Mouse (Mus musculus) spleen, adult 12 weeks (tissue): ENCODE results near the gene Ndufs2.

Experiments
- DNase-seq: peaks from one replicate; pipeline ENCODE4 v3.0.0; 2022; ENCODE audit warnings: low spot score

The Ndufs2 gene

DNA sequence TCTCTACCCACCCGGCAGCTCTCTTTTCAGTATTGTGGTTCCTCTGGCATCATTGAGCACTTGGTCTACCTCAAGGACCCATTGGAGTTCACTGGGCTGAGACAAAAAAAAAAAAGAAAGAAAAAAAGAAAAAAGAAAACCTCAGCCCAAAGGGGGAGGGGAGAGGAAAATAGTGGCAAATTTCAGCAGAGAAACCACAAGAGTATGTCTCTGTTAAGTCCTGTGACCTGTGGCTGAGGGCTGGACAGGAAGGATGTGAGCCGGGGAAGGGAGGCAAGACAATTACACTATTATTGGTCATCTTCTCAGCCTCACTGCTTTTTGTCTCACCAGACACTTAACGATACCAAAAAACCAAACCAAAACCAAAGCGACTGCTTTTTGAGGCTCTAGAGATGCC is 19.3 kb downstream of the Ndufs2 start:
- no peak for DNase-seq

DNA sequence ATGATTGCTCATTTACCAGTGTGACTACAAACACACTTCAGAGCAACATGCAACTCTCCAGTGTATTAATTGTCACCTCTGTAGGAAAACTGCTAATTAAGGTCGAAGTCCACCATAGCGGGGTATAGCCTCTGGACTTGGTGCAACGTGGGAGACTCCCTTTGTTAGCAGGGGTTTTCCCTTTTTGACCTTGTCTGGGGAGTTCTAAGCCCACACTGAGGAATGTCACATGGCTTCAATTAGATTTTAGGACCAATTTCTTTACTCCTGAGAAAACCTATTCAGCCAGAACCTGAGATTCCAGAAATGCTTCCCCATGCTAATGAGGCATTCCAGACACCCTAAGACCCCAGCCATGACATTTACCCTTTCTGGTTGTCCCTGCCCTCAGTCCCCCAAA is 21.0 kb downstream of the Ndufs2 start:
- DNase-seq = no peak

DNA sequence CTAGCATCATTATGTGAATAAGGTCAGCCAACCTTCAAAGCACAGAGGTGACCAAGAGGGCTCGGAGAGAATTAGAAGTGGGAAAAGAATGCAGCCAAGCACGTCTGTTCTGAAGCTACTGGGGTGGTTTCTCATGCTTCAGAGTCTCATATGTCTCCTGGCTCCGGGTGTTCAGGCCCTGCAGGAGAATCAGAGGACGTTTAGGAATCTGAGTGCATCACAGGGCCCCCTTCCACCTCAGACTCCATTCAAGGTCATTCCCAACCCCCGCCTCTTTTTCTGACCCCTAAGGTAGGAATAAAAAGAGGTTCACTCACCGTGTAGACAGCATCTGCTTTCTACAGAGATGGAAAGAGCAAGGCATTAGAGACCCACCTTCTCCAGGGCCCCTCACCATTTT is 21.4 kb downstream of the Ndufs2 start:
- no peak for DNase-seq

DNA sequence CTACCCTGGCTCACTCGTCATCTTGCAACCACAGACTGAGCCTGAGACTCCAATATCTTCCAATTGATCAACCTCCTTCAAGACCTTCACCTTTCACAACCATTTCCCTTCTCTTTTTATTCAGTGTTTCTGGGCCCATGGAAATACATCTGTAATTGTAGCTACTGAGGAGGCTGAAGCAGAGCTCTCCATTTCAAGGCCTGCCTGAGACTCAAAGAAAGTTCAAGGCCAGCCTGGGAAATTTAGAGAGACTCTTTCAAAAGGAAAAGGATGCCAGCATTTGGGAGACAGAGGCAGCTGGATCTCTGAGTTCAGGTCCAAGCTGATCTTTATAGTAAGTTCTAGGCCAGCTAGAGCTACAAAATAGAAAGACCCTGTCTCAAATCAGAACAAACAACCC is 23.3 kb downstream of the Ndufs2 start:
- DNase-seq = no peak

DNA sequence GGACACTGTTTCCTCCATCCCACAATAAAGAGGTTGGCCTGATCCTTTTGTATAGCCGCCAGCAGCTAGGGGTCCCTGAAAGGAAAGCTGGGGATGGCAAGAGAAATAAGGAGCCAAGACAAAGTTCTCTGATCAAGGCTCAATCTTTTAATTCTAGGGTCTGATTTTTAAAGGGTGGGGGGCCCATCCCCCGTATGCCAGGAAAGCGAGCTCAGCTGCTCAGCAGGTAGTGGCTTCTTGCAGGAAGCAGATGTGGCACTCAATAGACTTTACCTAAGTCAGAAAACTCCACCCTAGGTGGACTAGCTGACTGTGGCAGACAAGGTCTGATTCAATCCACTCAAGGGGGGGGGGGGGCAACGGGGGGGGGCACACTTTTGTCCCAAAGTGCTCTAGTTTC is 24.4 kb downstream of the Ndufs2 start:
- no peak for DNase-seq

DNA sequence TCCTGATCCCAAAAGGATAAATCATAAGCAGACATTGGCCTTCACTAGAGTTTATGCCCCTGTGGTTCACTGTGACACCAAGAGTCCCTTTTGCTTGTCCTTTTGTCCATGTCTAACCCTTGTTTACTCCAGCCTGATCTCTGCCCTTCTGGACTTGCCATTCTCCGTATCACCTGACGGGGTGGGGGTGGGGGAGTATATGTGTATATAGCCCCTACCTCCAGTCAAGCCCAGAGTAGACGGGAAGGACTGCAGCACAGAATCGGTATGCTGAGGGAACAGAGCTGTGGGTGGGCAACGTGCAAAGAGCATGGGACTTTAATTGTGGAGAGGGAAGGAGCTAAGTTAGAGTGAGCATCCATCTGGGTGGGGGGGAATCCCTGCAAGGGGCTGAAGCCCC is 26.3 kb downstream of the Ndufs2 start, which contains the start of gene Apoa2:
Gene Apoa2, plus strand, starts transcription at position 198 of the 400 bp plus-strand sequence.
- no peak for DNase-seq

DNA sequence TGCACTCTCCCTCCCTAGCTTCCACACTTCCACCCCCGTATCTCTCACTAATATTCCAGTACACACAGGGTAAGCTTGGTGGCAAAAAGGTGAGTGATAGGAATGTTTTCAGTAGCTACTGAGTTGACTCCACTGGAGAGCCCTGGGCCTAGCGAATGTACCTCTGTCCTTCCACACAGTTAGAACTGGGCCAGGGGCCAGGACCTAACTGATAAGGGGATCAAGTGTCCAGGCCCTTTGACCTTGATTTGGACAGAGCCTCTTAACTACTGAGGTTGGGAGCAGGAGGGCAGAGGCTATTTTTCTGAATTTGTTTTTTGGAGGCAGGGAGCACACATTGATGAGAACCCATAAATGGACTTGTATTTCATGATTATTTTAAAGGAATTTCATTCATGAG is 27.4 kb downstream of the Ndufs2 start:
- no peak for DNase-seq

DNA sequence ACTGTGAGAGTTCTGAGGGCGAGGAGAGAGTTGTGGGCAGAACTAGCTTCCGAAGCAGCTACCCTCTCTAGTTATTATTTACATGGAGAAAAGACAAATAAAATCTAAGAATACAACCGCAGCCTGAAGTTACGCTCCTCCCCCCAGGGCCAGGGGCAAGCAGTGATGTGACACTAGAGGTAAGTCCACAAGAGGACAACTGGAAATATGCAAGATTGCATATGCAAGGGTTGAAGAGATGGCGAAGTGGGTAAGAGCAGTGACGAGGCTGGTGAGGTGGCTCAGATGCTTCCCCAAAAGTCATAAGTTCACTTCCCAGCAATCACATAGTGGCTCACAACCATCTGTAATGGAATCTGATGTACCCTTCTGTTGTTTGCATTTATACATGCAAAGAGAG is 28.0 kb downstream of the Ndufs2 start:
- DNase-seq = no peak

DNA sequence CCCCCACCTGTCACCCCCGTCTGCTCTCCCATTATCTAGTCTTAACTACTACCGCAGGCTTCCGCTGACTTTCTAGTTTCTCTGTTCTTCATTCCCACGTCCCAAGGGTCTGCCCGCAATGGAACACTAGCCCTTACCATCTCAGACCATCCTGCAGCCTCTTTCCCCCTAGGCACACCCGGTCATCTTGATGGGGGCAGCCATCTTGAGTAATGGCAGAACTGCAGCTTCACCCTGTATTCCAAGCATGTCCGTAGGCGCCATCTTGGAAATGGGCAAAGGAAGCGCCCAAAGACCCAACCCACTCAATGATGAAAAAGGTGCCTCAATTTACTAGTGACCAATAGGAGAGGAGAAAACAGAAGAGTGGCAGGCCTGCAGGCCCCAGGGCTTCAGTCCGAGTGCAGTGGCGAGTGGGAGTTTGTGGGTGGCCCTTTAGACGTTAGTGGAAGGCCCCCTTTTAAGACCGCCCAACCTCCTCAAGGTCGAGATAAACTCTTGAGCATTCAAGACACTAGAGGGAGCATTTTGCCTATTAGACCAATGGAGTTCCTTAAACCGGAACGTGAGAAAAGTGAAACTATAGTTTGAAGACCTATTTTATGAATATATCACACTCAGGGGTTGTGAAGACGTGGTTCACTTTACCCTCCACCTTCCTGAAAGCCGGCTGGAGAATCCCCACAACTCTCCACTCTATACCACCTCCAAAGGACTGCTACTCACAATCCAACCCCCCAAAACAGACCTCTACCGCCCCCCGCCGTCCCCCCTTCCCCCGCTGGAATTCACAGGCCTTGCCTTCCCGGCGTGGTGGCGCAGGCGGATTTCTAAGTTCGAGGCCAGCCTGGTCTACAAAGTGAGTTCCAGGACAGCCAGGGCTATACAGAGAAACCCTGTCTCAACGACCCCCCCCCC is 28.7 kb downstream of the Ndufs2 start, which contains the start of gene Tomm40l:
Gene Tomm40l, minus strand, starts transcription at position 277 of the 918 bp plus-strand sequence.
- peak; percentile 83 for DNase-seq

DNA sequence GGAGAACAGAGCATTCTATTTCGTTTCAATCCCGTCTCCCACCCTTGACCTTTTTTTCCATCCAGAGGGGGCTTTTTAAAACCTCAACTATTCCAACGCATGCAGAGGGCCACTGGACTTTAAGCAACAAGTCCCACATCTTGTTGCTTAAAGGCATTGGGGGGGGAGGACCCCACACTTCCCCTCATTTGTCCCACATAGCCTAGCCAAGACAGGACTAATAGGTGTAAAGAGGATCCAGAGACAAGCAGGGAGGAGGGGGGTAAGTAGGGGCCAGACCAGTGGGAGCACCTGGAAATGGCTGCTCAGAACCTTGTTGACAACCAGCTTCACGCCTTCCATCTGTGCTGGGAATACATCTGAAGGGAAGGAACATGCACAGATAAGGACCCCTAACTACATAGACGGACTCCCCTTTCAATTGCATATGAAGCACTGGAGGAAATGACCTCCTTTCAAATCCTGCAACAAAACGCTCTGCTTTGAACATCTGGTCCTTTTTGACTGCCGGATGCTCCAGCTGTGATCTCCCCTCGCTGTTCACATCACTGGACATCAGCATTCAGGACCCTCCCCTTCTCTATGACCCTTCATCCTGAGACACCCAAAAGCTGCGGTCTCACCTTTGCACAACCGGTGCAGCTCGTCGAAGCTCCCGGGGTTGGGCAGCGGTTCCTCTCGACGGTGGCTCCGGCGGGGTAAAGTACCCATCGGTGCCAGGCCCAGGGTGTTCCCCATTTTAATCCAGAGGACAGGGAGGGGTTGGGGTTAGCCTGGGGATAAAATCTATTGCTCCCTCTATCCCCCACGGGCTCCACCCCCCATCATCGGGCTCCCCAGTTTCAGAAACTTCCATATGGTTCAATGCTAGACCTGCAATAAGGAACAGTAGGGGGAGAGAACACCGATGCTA is 29.7 kb downstream of the Ndufs2 start:
- no peak for DNase-seq

DNA sequence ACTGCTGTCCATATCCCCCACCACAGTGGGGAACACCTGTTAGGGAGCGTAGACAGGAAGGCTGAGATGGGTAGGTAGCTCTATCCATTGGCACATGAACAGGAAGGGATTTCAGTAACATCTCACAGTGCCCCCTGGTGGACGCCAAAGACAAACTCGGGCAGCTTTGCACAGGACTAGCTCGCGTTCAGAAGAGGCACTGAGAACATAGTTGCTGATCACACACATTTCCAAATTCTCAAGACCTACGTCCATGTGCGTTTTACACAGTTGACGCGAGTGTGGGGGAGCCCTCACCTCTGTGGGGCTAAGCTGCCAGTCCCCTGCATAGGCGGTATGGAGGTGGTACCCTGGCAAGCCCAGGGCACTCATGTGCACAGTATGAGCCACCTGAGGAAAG is 30.3 kb downstream of the Ndufs2 start:
- DNase-seq = peak; percentile 63

DNA sequence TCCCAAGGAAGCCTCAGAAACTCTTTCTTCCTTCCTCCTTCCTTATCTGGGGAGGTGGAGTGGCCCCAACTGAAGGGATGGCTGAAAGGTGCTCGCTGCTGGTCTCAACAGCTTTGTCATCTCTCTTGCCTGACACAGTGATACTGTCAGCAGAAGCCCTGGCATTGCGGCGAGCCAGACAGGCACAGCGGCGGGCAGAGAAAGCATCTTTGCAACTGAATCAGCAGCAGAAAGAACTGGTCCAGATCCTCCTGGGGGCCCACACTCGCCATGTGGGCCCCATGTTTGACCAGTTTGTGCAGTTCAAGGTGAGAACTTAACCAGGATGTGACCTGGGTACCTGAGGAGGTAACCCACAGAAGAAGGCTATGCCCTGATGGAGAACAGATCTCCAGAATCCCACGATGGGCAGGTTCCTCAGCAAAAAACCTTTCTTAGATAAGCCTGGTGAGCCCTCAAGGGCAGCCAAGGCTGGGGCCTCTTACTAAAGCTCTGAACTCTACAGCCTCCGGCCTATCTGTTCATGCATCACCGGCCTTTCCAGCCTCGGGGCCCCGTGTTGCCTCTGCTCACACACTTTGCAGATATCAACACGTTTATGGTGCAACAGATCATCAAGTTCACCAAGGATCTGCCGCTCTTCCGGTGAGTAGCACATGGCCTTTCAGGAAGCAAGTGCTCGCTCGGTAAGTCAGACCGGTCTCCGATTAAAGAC is 34.8 kb downstream of the Ndufs2 start:
- no peak for DNase-seq

DNA sequence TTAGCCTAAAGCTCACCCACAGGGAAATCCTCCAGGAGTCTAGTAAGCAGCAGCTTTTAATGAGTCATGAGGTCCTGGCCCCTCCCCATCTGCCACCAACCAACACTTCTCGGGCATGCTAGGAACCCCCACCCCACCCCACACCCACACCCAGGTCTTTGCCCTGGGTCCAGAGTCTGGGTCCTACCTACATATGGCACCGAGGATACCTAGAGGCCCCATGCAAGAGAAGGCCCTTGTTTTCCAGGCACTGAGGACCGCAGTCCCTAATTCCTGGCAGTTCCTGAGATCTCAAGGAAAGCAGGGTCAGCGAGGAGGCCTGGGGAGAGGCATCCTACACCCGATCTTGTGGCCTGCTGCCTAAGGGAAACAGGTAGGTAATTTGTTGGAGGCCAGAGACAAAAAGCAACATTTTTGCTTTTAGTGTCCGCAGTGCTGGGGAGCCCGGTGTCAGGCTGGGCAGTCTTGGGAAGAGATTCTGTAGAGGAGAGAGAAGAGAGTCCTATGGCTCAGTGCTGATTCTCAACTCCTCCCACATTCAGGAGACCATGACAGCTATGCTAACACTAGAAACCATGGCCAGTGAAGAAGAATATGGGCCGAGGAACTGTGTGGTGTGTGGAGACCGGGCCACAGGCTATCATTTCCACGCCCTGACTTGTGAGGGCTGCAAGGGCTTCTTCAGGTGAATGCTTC is 37.2 kb downstream of the Ndufs2 start, which contains the start of gene Nr1i3:
Gene Nr1i3, plus strand, starts transcription at position 170 of the 696 bp plus-strand sequence.
- DNase-seq = no peak

DNA sequence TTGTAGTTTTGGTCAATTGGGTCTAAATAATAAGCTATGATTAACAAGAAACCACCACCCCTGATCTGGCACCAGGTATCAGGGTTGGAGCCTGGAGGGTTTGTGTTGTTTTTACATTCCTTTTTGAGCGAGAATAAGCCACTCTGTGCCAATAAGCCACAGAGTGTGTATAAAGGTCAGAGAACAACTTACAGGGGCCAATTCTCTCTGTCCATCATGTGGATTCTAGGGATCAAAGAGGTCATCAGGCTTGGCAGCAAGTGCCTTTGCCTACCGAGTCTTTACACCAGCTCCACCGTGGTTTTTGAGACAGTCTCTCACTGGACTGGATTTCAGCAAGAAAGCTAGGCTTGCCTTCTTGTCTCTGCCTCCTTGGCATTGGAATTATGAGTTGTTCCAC is 38.3 kb downstream of the Ndufs2 start:
- DNase-seq = no peak

DNA sequence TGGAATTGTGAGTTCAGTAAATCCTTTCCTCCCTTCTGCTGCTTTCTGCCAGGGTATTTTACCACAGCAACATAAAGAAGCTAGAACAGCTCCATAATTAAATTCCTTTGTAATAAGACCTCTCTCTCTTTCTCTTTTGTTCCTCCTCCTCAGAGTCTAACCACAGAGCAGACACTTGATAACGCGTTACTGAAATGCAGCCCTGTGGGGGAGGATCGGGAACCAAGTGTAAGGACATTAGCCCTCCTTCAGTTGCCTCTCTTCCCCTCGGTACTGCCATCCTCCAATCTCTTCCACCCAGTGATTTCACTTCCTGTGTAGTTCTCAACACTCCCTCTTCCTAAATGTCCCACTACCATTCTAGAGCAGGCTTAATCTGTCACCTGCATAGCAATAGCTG is 41.8 kb downstream of the Ndufs2 start:
- no peak for DNase-seq

DNA sequence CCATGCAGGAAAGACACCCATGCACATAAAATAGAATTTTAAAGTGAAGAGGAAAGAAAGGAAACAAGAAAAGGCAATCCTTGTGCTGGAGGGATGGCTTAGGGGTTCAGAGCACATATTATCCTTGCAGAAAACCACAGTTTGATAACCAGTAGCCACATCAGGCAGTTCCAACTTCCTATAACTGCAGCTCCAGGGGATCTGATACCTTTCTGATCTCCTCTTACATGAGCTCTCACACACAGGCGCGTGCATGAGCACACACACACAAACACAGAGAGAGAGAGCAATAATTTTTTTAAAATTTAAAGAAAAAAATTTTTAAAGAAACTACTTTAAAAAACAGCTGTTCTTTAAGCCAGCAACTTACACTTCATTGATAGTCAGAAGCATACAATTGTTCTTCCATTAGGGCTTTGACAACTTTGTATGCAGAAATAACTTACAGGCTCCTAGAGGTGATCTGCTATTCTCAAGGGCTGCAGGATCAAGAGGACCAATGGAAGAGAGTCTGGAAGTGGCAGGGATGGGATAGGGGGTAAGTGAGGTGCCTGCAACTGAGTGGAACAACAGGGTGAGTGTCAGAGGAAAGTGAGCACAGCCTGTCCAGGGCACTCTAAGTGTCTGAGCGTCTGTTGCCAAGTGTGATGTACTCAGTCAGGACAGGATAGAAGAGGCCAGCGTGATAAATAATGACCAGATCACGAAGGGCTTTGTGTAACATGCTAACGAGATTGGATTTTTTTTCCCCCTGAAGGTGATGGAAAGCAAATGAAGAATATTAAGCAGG is 45.3 kb downstream of the Ndufs2 start:
- DNase-seq = no peak

DNA sequence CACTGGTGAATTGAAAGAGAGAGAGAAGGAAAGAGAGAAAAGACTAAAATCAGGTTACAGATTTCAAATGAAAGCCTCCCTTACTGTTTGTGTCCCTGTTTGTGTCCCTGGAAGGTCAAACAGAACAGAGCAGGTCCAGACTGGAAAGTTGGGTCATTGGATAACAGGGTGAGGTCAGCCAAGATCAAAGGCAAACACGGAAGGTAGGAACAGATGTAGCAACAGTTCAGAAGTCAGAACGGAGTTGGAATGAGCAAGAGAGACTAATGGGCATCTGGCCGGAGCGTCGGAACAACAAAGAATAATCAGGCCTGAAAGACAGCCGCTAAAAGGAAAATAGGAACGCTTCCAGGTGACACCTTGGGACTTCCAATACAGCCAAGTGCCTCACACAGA is 46.9 kb downstream of the Ndufs2 start:
- DNase-seq = no peak

DNA sequence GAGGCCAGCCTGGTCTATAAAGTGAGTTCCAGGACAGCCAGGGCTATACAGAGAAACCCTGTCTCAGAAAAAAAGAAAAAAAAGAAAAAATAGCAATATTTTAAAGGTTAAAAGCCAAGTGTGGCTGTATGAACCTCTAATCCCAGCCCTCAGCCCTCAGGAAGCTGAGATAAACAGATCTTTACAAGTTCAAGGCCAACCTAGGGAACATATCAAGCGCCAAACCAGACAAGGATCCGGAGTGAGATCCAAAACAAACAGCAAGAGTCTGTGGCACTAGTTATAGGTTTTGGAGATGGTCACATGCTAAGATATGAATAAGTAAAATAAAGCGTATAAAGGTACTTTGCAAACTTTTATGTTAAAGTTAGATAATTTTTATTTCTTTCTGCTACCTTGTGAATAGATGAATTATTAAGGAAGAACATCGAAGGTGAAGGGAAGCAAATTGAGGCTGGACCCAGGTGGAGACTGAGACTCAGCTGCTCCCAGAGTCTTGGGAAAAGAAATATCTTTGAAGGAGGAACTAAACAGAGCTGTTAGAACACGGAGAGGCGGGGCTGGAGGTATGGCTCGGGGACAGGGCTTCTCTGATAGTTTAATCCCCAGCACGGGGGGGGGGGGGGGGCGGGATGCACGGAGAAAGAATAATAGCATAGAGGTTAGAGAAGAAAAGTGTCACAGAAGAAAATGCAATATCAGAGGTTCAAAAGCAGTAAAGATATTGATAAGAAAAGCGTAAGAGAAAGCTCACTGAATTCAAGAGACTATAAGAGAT is 47.5 kb downstream of the Ndufs2 start:
- no peak for DNase-seq

DNA sequence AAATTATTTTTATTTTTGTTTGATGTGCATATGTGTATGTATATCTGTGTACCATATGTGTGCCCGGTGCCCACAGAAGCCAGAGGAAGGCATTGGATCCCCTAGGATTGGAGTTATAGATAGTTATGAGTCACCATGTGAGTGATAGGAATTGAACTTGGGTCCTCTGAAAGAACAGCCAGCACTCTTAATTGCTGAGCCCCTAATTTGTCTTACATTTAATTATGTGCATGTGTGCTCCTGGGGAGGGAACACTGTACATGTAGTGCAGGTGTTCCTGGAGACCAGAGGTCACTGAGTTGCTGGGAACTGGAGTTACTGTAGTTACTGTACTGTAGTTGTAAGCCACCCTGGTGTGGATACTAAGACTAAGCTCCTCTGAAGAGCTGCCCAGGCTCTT is 50.4 kb downstream of the Ndufs2 start:
- DNase-seq = no peak

DNA sequence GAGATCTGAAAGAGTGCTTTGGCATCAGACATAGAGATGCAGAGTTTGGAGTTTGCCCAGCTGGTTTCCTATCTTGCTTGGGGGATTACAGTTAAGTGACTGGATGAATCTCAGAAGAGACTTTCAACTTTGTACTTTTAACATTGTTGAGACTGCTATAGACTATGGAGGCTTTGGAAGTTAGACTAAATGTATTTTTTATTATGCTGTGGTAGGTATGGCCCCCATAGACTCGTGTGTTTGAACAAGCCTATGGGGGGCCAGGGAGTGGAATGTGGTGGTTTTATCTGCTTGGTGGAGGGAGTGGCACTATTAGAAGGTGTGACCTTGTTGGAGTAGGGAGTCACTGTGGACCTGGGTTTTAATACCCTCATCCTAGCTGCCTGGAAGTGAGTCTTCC is 51.7 kb downstream of the Ndufs2 start:
- DNase-seq = no peak
